Comparison of ENCODE assay signal across 16 mouse cellular contexts in the genomic region with DNA sequence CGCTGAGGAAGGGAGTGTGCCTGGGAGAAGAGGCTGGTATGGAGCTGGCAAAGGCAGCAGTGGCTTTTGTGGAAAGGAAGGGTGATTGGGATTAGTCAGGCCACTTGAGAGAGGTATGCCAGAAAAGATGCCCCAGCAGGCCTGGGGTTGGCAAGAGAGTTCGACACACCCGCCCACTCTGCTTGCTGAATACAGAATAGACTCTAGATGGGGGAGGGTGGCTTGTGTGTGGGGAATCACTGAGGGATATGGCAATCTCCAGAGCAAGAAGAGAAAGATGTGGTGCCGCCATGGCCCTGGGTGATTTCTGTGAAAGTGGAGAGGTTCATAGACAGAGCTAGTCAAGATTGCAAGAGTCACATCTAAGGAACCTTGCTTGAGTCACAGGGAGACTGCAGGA. TPM values are rescaled to one million over a fixed set of nuclear protein-coding genes. Genes with fewer than 3 reads are reported as not detected.
DNase-seq lines count a peak whose midpoint lies in the region; ATAC-seq and TF ChIP-seq lines count a peak whose summit lies in the region.
"Had no signal": no experiment of that assay in that cellular context is flagged by ENCODE, and none has a peak within 500 bp of the region (broad histone marks: within the 10 kb centered on the region; RNA-seq: fewer than 3 reads in every experiment).

No protein-coding gene starts in this region.

- H3K36me3 ChIP-seq in hindbrain, embryonic 10.5 days: no peaks in the 10 kb centered on the region
- no peaks in the 10 kb centered on the region for H3K36me3 ChIP-seq in hindbrain, embryonic 11.5 days (ENCODE audit: control insufficient read depth, insufficient read depth, low read length)
- H3K36me3 ChIP-seq in liver, embryonic 11.5 days (ENCODE audit: control insufficient read depth, insufficient read depth, low read length): no peaks in the 10 kb centered on the region
- H3K36me3 ChIP-seq: embryonic facial prominence, embryonic 12.5 days; forebrain, embryonic 15.5 days; hindbrain, embryonic 15.5 days; limb, embryonic 12.5 days; liver, embryonic 15.5 days had no signal

- TF ChIP-seq CTCF in gastrocnemius, adult 2 months (IDR thresholded peaks at IDR 0.05): no peak

- no peak overlapping the region for H3K9ac ChIP-seq in hindbrain, embryonic 11.5 days (ENCODE audit: low read depth, low read length)
- no peak overlapping the region for H3K9ac ChIP-seq in liver, embryonic 11.5 days (ENCODE audit: low read depth, low read length)
- H3K9ac ChIP-seq: embryonic facial prominence, embryonic 12.5 days; forebrain, embryonic 15.5 days; hindbrain, embryonic 15.5 days; limb, embryonic 12.5 days; liver, embryonic 15.5 days had no signal

- intact Hi-C loops in gastrocnemius, adult 2 months (cut with DNase I): no loop called here

- no peak for DNase-seq in gastrocnemius, adult 2 months
- no peak for DNase-seq in gastrocnemius, postnatal 10 days
- DNase-seq in hindbrain, embryonic 10.5 days (ENCODE audit: low spot score): no peak
- no peak for DNase-seq in hindbrain, embryonic 11.5 days (ENCODE audit: low spot score)
- DNase-seq in 3T3-L1 (ENCODE audit: low read depth, low spot score): peak; percentile 11
- peak; percentile 54 for DNase-seq in brain, adult 2 months (ENCODE audit: low read depth, low spot score)
- no peak for DNase-seq in liver, embryonic 11.5 days (ENCODE audit: low spot score)
- DNase-seq: adrenal gland, adult 8-10 months; lung, postnatal 10 days had no signal

- ATAC-seq in hindbrain, embryonic 11.5 days (ENCODE audit: low FRiP score): no peak
- ATAC-seq in liver, embryonic 11.5 days (replicated peaks; ENCODE audit: low FRiP score): no peak
- ATAC-seq: intestine, embryonic 16.5 days had no signal

- H3K27me3 ChIP-seq in hindbrain, embryonic 10.5 days (ENCODE audit: insufficient read depth, poor library complexity, severe bottlenecking): peaks cover 11% of the 10 kb centered on the region; the same call in 1 of the 2 replicates
- H3K27me3 ChIP-seq in hindbrain, embryonic 11.5 days (ENCODE audit: control insufficient read depth, insufficient read depth, low read length): no peaks in the 10 kb centered on the region
- H3K27me3 ChIP-seq in liver, embryonic 11.5 days (replicated peaks; ENCODE audit: control insufficient read depth, insufficient read depth, low read length): no peaks in the 10 kb centered on the region
- H3K27me3 ChIP-seq: embryonic facial prominence, embryonic 12.5 days; forebrain, embryonic 15.5 days; hindbrain, embryonic 15.5 days; limb, embryonic 12.5 days; liver, embryonic 15.5 days had no signal

- WGBS in hindbrain, embryonic 10.5 days: 86% methylated on average over 4 of the region's 4 CpGs
- 79% methylated on average over 4 of the region's 4 CpGs for WGBS in hindbrain, embryonic 11.5 days
- WGBS in liver, embryonic 11.5 days: 87% methylated on average over 4 of the region's 4 CpGs

- H3K27ac ChIP-seq in gastrocnemius, adult 2 months: peak overlapping the region; percentile 79
- H3K27ac ChIP-seq in hindbrain, embryonic 10.5 days: peak overlapping the region; percentile 78
- H3K27ac ChIP-seq in hindbrain, embryonic 11.5 days (ENCODE audit: low read depth, low read length): no peak overlapping the region
- no peak overlapping the region for H3K27ac ChIP-seq in liver, embryonic 11.5 days (ENCODE audit: low read depth, low read length)
- H3K27ac ChIP-seq: hindbrain, embryonic 15.5 days; liver, embryonic 15.5 days had no signal

- no peak overlapping the region for H3K4me3 ChIP-seq in gastrocnemius, adult 2 months
- H3K4me3 ChIP-seq in hindbrain, embryonic 10.5 days: no peak overlapping the region
- no peak overlapping the region for H3K4me3 ChIP-seq in hindbrain, embryonic 11.5 days (ENCODE audit: low read depth, low read length)
- H3K4me3 ChIP-seq in liver, embryonic 11.5 days (ENCODE audit: low read depth, low read length): no peak overlapping the region
- H3K4me3 ChIP-seq: embryonic facial prominence, embryonic 12.5 days; forebrain, embryonic 15.5 days; hindbrain, embryonic 15.5 days; limb, embryonic 12.5 days; liver, embryonic 15.5 days; megakaryocyte, embryonic 14.5 days had no signal

- H3K4me1 ChIP-seq in hindbrain, embryonic 10.5 days (replicated peaks): peaks cover 98% of the 10 kb centered on the region
- H3K4me1 ChIP-seq in hindbrain, embryonic 11.5 days (replicated peaks; ENCODE audit: control insufficient read depth, insufficient read depth, low read length): peaks cover 29% of the 10 kb centered on the region
- peaks cover 21% of the 10 kb centered on the region for H3K4me1 ChIP-seq in liver, embryonic 11.5 days (replicated peaks; ENCODE audit: control insufficient read depth, insufficient read depth, low read length)

- no peak overlapping the region for H3K4me2 ChIP-seq in hindbrain, embryonic 11.5 days (replicated peaks; ENCODE audit: low read depth, low read length)
- no peak overlapping the region for H3K4me2 ChIP-seq in liver, embryonic 11.5 days
- H3K4me2 ChIP-seq: forebrain, embryonic 15.5 days; hindbrain, embryonic 15.5 days; limb, embryonic 12.5 days had no signal

- H3K9me3 ChIP-seq in hindbrain, embryonic 10.5 days: no peaks in the 10 kb centered on the region
- H3K9me3 ChIP-seq in hindbrain, embryonic 11.5 days (ENCODE audit: control insufficient read depth, low read length): no peaks in the 10 kb centered on the region
- no peaks in the 10 kb centered on the region for H3K9me3 ChIP-seq in liver, embryonic 11.5 days (ENCODE audit: control insufficient read depth, low read length)
- H3K9me3 ChIP-seq: embryonic facial prominence, embryonic 12.5 days; forebrain, embryonic 15.5 days; hindbrain, embryonic 15.5 days; limb, embryonic 12.5 days; liver, embryonic 15.5 days; megakaryocyte, embryonic 14.5 days had no signal

RNA-seq across cellular contexts. Expression of gene Dab2ip, which starts 53.6 kb away (rescaled TPM):
- total RNA-seq in gastrocnemius, adult 2 months (2021): 10 to 100 TPM; 38.2 to 52.0 TPM
- total RNA-seq in gastrocnemius, postnatal 10 days (2021): 10 to 100 TPM; 44.3 to 56.9 TPM
- 26.9 and 28.8 TPM in 2 replicates for polyA plus RNA-seq in hindbrain, embryonic 10.5 days (2016; fragmentation: Nextera tagmentation; extraction: Ambion mirVana)
- polyA plus RNA-seq in hindbrain, embryonic 11.5 days (2014; fragmentation: Nextera tagmentation; extraction: Ambion mirVana): 37.8 and 47.9 TPM in 2 replicates
- polyA plus RNA-seq in liver, embryonic 11.5 days (2014; fragmentation: Nextera tagmentation; extraction: Ambion mirVana): 16.2 and 20.0 TPM in 2 replicates

Comparison
In these comparisons a context has a peak if more than half of its experiments do, and no peak if none do; other contexts are left out.
1. H3K27ac ChIP-seq: peak in gastrocnemius, adult 2 months (single experiment) and hindbrain, embryonic 10.5 days (single experiment); none in hindbrain, embryonic 11.5 days (single experiment) and liver, embryonic 11.5 days (single experiment).
2. DNase-seq: peak in 3T3-L1 (single experiment) and brain, adult 2 months (single experiment); none in gastrocnemius, adult 2 months (single experiment), gastrocnemius, postnatal 10 days (single experiment), hindbrain, embryonic 10.5 days (single experiment), hindbrain, embryonic 11.5 days (single experiment) and liver, embryonic 11.5 days (single experiment).